Mouse (Mus musculus): Measurements from ENCODE around the gene Adgrg4.
A peak's percentile ranks its signal among the peaks of the same experiment; 100 is the strongest.

The Adgrg4 gene

GRCm38 (mm10) chrX:56869863-56870262 lies at the start of gene Adgrg4:
Gene Adgrg4, plus strand, starts transcription at chrX:56870163.
- no peak for DNase-seq

- peak; percentile 4 for DNase-seq
Measured at GRCm38 (mm10) chrX:56821765-56822603, 48.0 kb upstream of the Adgrg4 start, which contains the start of gene Map7d3. Gene Map7d3, minus strand, starts transcription at chrX:56822326.

GRCm38 (mm10) chrX:56827492-56827891 lies 42.5 kb upstream of the Adgrg4 start:
- DNase-seq: no peak

GRCm38 (mm10) chrX:56835842-56836241 lies 34.1 kb upstream of the Adgrg4 start:
- DNase-seq: no peak

- DNase-seq: peak; percentile 24 to 29
Measured at GRCm38 (mm10) chrX:56839369-56839768, 30.6 kb upstream of the Adgrg4 start.

GRCm38 (mm10) chrX:56841255-56841654 lies 28.7 kb upstream of the Adgrg4 start:
- no peak for DNase-seq

- no peak for DNase-seq
Measured at GRCm38 (mm10) chrX:57012891-57013290, 142.9 kb downstream of the Adgrg4 start.

- DNase-seq: no peak
Measured at GRCm38 (mm10) chrX:57042774-57043173, 172.8 kb downstream of the Adgrg4 start, which contains the start of gene Brs3. Gene Brs3, plus strand, starts transcription at chrX:57043074.

- no peak for DNase-seq
Measured at GRCm38 (mm10) chrX:57043869-57044268, 173.9 kb downstream of the Adgrg4 start.

Data from B cell, adult 2 months (primary cell).